Mouse (Mus musculus): ENCODE measurements at regions not wholly inside any gene's neighbourhood (a gene's known extent, or its start where the extent isn't known, plus 50 kb on each side); places are given as distances from the start of the nearest gene placed in this dataset.

DNA sequence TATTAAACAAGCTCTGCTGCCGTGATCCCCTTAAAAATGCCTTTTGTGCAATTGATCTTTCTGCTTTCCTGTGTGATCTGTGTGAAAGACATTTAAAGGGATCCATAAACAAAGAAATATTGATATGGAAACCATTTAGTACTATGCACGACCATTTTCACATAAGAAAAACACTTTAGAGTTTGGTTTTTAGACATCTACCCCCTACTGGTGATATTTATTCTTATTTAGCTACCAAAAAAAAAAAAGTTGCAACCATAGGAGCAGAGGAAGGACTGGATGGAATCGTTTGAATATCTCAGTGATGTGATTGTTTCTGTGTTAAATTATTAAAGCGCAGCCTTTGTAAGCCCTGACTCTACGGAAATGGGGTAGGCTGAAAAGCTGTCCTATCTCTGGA is 101.4 kb upstream of the Tbca start:
- no peak for TF ChIP-seq TCF12 (IDR thresholded peaks at IDR 0.05; ENCODE audit: insufficient read depth, poor library complexity, severe bottlenecking)
- no peak for TF ChIP-seq MAX (IDR thresholded peaks at IDR 0.05; ENCODE audit: low read depth)
- TF ChIP-seq E2F4 (IDR thresholded peaks at IDR 0.05; ENCODE audit: insufficient read depth) = no peak
- no peak for TF ChIP-seq CEBPB (IDR thresholded peaks at IDR 0.05; ENCODE audit: insufficient read depth, poor library complexity, severe bottlenecking)
- no peak for TF ChIP-seq POLR2A (IDR thresholded peaks at IDR 0.05; ENCODE audit: insufficient read length, low read depth)
- no peak for TF ChIP-seq USF1 (IDR thresholded peaks at IDR 0.05; ENCODE audit: low read depth)
- no peak for TF ChIP-seq POLR2AphosphoS2 (IDR thresholded peaks at IDR 0.05; ENCODE audit: insufficient read length, low read depth)
- TF ChIP-seq MYOD1 (IDR thresholded peaks at IDR 0.05; ENCODE audit: control insufficient read depth in 1 of 3, insufficient read length in 2 of 3, low read depth in 2 of 3) = no peak

Measured in myocyte (in vitro differentiated cells).